Mouse (Mus musculus) fibroblast of lung, adult 2 months (primary cell): ENCODE results near the gene Nmd3.

Experiments
- DNase-seq: peaks from one replicate; pipeline ENCODE4 v3.0.0-alpha.2; 2011; ENCODE audit warnings: low read depth

Nmd3 gene

GRCm38 (mm10) chr3:69763630-69764565, 42.1 kb downstream of the Nmd3 start:
- no peak for DNase-seq

- no peak for DNase-seq
Measured at GRCm38 (mm10) chr3:69765206-69765605, 43.4 kb downstream of the Nmd3 start.

DNA sequence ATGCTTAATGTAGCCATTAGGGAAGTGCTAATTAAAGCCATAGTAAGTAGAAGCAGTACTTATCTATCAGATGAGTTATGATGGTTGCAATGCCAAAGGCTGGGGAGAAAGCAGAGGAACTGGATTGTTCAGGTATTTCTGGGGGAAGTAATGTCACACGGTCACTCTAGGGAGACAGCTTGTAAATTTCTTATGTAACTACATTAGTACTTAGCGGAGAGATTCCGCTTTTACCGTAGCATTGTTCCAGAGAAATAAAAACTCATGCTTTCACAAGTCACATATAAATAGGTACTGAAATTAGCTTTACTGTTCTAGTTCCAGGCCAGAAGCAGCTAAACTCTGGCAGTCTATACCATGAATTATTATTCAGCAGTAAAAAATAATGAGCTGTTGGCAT, 47.4 kb downstream of the Nmd3 start:
- DNase-seq, result no peak

DNA sequence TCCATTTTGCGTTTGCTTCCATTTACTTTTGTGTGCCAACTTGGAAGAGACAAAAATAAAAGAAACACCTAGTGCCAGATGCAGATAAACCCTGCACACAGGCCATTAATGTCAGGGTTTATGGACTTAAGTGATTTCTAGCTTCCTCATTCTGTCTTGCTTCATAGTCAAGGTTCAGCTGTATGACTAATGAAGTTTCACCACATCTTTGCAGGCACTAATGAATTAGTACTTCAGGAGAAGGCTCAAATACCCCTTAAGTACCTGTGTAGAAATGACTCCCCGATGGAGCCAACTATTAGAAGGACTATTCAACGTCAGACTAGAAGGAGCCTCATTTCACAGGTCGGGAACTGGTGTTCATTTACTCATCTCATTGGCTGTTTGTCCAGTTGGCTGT, 51.6 kb downstream of the Nmd3 start:
- no peak for DNase-seq

DNA sequence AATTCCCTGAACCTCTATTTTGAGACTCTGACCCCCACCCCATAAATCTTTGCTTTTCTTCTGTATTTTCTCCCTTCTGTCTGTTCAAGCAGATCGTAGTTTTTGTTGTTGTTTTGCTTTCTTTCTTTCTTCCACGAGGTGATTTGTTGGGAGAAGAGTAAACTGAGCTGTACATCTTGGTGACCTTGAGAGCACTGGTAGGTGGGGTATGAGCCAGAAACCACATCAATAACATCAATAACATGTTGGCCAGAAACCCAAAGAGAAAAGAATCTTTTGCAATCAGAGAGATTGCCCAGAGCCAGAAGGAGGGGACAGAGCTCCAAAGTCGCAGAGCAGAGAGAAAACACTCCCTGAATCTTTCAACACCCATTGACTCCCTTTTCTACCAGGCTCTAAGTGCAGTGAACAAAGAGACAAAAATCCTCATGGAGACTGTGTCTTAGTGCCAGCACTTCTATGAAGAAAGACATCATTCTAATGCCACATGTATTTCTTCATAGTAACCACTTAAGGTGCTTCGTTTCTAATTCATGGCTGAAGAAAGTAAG, 57.5 kb downstream of the Nmd3 start:
- no peak for DNase-seq

DNA sequence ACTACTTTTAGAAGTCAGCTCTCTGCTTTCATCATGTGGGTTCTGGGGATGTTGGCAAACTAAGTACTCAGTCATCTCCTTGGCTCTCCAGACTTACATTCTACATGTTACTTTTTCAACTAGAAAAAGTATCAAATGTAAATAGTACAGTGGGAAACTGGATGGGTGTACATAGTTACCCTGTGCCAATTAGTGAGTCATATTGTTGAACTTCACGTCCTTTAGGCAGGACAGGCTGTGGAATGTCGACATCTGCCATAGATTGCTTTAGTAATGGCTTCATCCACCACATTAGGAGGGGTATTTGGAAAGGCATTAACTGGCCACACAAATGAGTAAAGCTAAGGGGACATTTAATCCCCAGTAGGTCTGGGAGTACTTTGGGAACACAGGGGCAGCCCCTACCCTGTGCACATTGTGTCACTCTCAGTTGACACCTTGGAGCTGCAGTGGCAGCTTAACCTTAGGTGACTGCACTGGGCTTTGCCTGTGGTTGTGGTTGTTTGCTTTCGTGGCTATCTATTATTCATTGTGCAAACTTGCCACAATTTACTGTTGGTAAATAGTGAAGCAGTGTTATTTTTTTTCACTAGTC, 71.1 kb downstream of the Nmd3 start:
- no peak for DNase-seq

- no peak for DNase-seq
Measured at GRCm38 (mm10) chr3:69797533-69797932, 75.7 kb downstream of the Nmd3 start.

DNA sequence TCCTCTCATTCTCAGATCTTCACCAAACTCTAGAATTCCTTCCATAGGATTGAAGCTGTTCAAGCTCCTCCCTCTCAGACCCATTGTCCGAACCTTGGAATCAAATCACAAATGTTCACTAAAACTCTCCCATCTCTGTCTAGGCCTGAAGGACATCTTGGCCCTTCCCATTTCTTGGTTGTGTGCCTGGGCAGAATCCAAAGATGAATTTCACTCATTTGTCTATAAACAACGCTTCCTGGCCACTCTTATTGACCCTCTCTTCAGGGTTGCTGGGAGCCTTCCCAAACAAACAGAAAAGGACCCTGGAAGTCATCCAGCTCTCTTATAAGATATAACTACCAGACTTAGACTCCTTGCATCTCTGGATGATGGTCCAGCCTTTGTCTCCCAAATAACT, 76.2 kb downstream of the Nmd3 start:
- no peak for DNase-seq

- no peak for DNase-seq
Measured at GRCm38 (mm10) chr3:69799096-69799495, 77.3 kb downstream of the Nmd3 start.

DNA sequence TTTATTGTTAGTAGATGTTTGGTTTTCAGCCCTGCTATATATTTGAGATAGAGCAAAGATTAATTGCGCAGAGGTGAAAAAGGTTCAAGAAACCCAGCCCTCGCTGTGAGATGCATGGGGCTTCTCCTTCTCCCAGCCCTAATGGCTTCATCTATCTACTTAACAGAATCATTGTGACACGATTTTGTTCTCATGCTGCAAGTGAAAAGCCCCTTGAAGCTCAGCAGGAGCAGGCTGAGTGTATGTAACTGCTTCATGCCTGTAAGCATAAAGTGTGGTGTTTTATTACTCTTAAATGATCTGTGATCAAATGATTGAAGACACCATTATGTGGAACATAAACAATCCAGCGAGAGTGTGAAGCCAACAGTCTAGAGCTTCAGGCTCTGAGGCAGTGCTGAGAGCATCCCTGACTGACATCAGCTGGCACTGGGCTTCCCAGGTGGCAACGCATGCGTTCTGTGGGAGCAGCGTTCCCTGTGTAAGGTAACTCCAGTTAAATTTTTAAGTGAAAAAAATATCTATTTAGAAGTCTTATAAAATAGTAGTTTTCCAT, 79.1 kb downstream of the Nmd3 start:
- no peak for DNase-seq

DNA sequence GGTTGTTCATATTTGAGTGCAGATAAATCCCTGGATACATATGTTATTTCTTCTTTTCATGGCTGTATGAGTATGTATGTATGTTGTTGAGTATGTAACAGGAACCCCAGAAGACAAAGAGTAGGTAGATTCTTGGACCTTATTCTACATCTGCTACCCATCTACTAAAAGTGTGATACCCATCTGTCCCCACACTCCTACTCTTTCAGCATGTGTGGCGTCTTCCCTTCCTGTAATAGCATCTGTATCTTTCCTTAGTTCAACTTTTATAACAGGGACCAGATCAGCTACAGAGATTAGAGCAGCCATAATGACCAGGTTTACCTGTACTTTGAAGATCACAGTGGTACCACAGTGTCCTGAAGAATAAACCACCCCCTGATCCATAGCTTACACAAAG, 81.4 kb downstream of the Nmd3 start:
- DNase-seq, result no peak
